Mouse (Mus musculus) embryonic facial prominence, embryonic 13.5 days (tissue): Measurements from ENCODE around the gene Pax4. TPM values are rescaled to one million over a fixed set of nuclear protein-coding genes. Genes with fewer than 3 reads are reported as not detected.

Experiments
- ATAC-seq: fragments of 200-750 bp; cut with Nextera tagmentation; 2 replicates; pipeline ENCODE4 v1.8.0; 2017; ENCODE audit warnings: low read depth; ENCODE audit not compliant: insufficient number of reproducible peaks, insufficient read depth, low FRiP score, low TSS enrichment
- H3K27ac ChIP-seq: fragments of 300-500 bp; sonication (generic); 2 replicates; pipeline ENCODE4 v1.5.1; 2015; ENCODE audit warnings: moderate library complexity, mild to moderate bottlenecking, inconsistent platforms
- H3K27me3 ChIP-seq: fragments of 300-500 bp; sonication (generic); 2 replicates; pipeline ENCODE4 v1.6.1; 2015; ENCODE audit warnings: mild to moderate bottlenecking, inconsistent platforms
- H3K36me3 ChIP-seq: fragments of 300-500 bp; sonication (generic); 2 replicates; pipeline ENCODE4 v1.6.1; 2015; ENCODE audit warnings: mild to moderate bottlenecking, inconsistent platforms
- H3K4me1 ChIP-seq: fragments of 300-500 bp; sonication (generic); 2 replicates; pipeline ENCODE4 v1.6.1; 2015; ENCODE audit warnings: inconsistent platforms
- H3K4me2 ChIP-seq: fragments of 300-500 bp; sonication (generic); 2 replicates; pipeline ENCODE4 v1.6.1; 2015; ENCODE audit warnings: moderate library complexity, mild to moderate bottlenecking, inconsistent platforms
- H3K4me3 ChIP-seq: fragments of 300-500 bp; sonication (generic); 2 replicates; pipeline ENCODE4 v1.5.1; 2015; ENCODE audit warnings: mild to moderate bottlenecking, inconsistent platforms
- H3K9ac ChIP-seq: fragments of 300-500 bp; sonication (generic); 2 replicates; pipeline ENCODE4 v1.6.1; 2015; ENCODE audit warnings: mild to moderate bottlenecking, inconsistent platforms
- H3K9me3 ChIP-seq: fragments of 300-500 bp; sonication (generic); 2 replicates; pipeline ENCODE4 v1.6.1; 2016; ENCODE audit warnings: inconsistent platforms
- WGBS: fragments of 180-500 bp; shearing (Covaris S2); methylation state at CpG from one replicate; pipeline ENCODE4 v1.1.7; 2015; ENCODE audit warnings: mixed read lengths; 5-methylcytosine and 5-hydroxymethylcytosine counted together
- polyA plus RNA-seq: library from polyadenylated mRNA; unstranded; fragments of >200 nt; fragmentation: Nextera tagmentation; extraction: Ambion mirVana; gene quantifications from 2 replicates; pipeline ENCODE4 v1.2.1, GENCODE M21; 2015

The Pax4 gene
- polyA plus RNA-seq, 1 experiment from 2014 or later = not detected

DNA sequence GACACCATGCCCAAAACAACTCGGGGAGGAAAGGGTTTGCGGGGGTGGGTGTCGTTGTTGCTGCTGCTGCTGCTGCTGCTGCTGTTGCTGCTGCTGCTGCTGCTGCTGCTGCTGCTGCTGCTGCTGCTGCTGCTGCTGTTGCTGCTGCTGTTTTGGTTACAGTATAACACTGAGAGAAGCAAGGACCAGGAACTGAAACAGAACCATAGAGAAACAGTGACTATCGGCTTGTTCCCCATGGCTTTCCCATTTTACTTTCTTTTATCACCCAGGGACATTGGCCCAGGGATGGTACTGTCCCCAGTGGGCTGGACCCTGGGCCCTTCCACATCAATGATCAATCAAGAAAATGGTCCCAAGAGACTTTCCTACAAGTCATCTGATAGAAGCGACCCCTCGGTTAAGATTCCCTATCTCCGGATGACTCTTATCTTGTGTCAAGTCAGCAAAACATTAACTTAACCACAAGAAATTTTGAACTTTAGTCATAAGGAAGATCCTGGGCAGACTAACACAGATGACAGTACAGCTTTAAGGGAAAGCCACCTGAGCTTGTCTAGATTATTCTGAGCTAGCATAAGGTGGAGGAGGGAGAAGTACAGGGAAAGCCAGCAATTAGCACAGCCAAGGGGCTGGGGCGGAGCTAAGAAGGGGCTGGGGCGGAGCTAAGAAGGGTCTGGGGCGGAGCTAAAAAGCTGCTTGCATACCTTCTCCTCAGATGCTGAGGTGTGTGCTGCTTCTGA lies 18.2 kb downstream of the Pax4 start:
- peaks cover 15% of the 10 kb centered on the region for H3K36me3 ChIP-seq
- no peaks in the 10 kb centered on the region for H3K27me3 ChIP-seq
- peaks cover 7% of the 10 kb centered on the region for H3K4me1 ChIP-seq
- 75% methylated on average over 10 of the region's 10 CpGs for WGBS
- no peak overlapping the region for H3K27ac ChIP-seq
- no peaks in the 10 kb centered on the region for H3K9me3 ChIP-seq
- no peak for ATAC-seq
- H3K4me3 ChIP-seq = no peak overlapping the region
- H3K9ac ChIP-seq = no peak overlapping the region
- H3K4me2 ChIP-seq = no peak overlapping the region

DNA sequence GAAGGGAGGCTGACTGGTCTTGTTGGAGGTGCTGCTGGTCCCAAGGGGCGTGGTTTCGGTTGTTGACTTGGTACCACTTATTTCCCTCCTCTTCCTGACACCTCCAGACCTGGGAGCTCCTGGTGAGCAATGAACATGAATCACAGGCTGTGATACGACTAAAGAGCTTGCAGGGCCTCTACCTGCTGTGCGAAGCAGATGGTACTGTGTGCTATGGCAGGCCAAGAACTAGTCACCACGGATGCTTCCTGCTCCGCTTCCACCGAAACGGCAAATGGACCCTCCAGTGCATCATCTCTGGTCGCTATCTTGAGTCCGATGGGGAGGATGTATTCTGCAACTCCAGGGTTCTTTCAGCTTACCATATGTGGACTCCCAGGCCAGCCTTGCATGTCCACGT lies 19.3 kb downstream of the Pax4 start:
- ATAC-seq = no peak
- 89% methylated on average over 11 of the region's 11 CpGs for WGBS

DNA sequence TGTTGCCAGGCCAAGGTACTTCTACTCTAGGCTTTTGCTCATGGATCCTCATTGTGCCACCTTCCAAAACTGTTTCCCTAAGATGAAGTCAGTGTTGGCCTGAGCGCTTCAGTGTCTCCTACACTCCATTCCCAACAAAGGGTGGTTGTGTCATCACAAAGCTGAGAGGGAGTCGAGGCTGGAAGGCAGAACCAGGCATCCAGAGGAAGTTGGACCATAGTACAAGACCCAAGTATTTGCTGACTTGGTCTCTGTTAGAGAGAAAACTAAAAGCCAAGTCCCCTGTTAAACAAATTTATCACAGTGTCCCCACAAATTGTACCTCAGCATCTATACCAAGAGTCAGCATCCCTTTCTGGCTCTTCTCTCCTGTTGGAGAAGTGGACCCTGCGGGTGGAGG lies 20.9 kb downstream of the Pax4 start, which contains the start of gene Gcc1:
Gene Gcc1, minus strand, starts transcription at position 101 of the 400 bp plus-strand sequence.
- Histone ChIP-seq H3K9ac (no peak within 1 kb of the TSS), H3K27ac (no peak within 1 kb of the TSS), H3K9me3 (no peaks in the 10 kb centered on the region), H3K4me2 (no peak within 1 kb of the TSS), H3K4me1 (peaks cover 24% of the 10 kb centered on the region), H3K27me3 (no peaks in the 10 kb centered on the region), H3K4me3 (no peak within 1 kb of the TSS), H3K36me3 (peaks cover 21% of the 10 kb centered on the region)
- ATAC-seq = no peak
- 86% methylated on average over 3 of the region's 3 CpGs for WGBS

More for the DNA sequence above, 19.3 kb downstream of the Pax4 start:
- Histone ChIP-seq H3K36me3 (peaks cover 21% of the 10 kb centered on the region), H3K27ac (no peak overlapping the region), H3K4me2 (no peak overlapping the region), H3K4me1 (peaks cover 16% of the 10 kb centered on the region), H3K27me3 (no peaks in the 10 kb centered on the region), H3K4me3 (no peak overlapping the region), H3K9me3 (no peaks in the 10 kb centered on the region), H3K9ac (no peak overlapping the region)

DNA sequence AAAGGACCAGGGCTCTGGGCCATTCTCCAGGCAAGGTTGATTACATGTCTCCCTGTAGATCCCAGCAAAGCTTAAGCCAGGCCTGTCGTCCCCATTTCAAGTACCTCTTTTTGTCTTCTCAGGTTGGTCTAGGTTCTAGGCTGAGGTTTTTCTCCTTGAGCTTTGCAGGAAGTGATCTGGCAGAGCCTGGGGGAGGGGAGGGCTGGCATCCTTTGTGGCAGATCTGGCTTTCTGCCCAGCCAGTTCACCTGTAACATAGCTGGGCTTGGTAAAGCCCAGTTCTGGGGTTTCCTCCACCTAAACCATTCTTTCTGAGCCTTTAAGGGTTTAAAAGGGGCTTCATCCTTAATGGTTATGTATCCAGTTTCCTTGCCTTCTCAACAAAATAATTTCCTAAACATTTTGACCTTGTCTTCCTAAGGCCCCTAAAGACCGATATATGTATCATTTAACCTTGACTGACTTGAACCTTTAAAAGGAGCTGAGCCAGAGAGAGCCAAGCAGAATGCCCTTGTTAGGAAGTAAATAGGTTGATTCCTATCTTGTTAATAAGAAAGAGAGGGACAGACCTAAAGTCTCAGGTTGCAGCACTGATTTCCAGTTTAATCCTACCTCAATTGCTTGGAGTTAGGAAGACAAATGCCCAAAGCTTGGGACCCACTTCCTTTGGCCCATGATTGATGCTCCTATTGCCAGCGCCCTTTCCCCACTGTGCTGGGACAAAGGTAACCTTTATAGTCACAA lies 21.9 kb downstream of the Pax4 start, which contains the start of gene Fscn3:
Gene Fscn3, plus strand, starts transcription at position 694 of the 744 bp plus-strand sequence.
- ATAC-seq = no peak
- H3K36me3 ChIP-seq = peaks cover 21% of the 10 kb centered on the region
- H3K27ac ChIP-seq = no peak within 1 kb of the TSS
- WGBS = 78% methylated on average over 3 of the region's 3 CpGs
- no peak within 1 kb of the TSS for H3K4me2 ChIP-seq
- peaks cover 26% of the 10 kb centered on the region for H3K4me1 ChIP-seq
- H3K4me3 ChIP-seq = no peak within 1 kb of the TSS
- no peak within 1 kb of the TSS for H3K9ac ChIP-seq
- no peaks in the 10 kb centered on the region for H3K9me3 ChIP-seq
- H3K27me3 ChIP-seq = no peaks in the 10 kb centered on the region

DNA sequence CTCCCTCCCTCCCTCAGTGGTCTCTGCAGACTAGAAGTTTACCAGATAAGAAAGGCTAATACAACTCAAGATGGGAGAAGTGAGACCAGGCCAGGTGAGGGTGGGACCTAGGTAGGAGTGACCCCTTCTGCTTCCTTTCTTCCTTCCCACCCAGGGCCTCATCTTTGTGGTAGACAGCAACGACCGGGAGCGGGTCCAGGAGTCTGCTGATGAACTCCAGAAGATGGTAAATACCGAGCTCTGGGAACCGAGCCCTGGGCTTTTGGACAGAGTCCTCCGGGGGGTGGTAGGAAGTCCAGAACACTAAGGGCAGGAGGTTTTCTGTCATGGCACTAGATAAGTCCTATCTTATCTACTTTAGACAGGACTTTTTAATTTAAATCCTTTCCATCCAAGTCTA lies 24.1 kb downstream of the Pax4 start:
- Histone ChIP-seq H3K9ac (0 out of 2 replicates have a peak overlapping the region, but pooled peaks have one; percentile 41), H3K27me3 (no peaks in the 10 kb centered on the region), H3K4me1 (peaks cover 41% of the 10 kb centered on the region), H3K9me3 (no peaks in the 10 kb centered on the region), H3K4me3 (peak overlapping the region; percentile 74; the same call in 1 of the 2 replicates), H3K4me2 (peak overlapping the region; percentile 71), H3K36me3 (peaks cover 21% of the 10 kb centered on the region), H3K27ac (no peak overlapping the region)
- ATAC-seq = no peak
- 89% methylated on average over 6 of the region's 6 CpGs for WGBS

DNA sequence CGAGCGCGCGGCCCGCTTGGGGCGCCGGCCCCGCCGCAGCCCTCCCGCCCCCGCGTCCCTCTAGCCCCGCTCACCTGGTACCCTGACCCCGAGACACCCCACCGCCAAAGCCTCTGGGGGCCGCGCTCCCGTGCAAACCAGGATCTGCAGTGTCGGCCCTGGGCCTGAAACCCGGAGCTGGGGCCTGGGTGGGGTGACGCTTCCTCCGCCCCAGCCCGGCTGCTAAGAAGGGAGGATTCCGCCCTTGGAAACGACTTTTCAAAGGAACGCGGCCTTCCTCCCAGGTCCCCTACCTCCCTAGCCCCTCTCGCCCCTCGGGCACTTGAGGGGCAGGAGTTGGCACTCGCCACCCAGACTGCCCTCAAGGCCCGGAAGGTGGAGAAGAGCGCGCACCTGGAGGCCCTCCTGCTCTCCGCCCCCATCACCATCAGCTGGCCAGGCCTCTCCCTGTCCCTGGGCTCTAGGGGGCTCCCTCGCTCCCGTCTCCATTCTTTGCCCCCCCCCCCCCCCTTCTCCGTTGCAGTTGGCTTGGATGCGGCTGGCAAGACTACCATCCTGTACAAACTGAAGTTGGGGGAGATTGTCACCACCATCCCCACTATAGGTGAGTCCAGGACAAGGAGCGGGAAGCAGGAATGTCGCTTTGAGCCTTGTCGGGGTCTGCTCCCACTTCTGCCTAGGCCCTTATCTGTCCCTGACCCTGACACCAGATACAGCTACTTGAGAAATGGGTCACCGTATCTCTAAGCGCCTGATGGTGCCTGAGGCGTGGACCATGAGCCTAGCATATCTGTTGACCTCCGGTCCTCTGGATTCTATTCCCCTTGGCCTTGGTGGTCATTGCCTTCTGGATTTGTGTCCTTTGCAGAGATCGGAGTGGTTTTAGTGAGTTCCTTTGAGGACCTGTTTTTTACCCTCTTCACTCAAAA lies 25.1 kb downstream of the Pax4 start:
- Histone ChIP-seq H3K27me3 (no peaks in the 10 kb centered on the region), H3K36me3 (peaks cover 22% of the 10 kb centered on the region), H3K27ac (peak overlapping the region; percentile 80), H3K4me3 (peak overlapping the region; percentile 74), H3K4me1 (peaks cover 49% of the 10 kb centered on the region), H3K9ac (peak overlapping the region; percentile 93), H3K9me3 (no peaks in the 10 kb centered on the region), H3K4me2 (peak overlapping the region; percentile 71)
- WGBS = 10% methylated on average over 40 of the region's 46 CpGs
- ATAC-seq = 0 out of 2 replicates have a peak, but pooled peaks have one; percentile 17

DNA sequence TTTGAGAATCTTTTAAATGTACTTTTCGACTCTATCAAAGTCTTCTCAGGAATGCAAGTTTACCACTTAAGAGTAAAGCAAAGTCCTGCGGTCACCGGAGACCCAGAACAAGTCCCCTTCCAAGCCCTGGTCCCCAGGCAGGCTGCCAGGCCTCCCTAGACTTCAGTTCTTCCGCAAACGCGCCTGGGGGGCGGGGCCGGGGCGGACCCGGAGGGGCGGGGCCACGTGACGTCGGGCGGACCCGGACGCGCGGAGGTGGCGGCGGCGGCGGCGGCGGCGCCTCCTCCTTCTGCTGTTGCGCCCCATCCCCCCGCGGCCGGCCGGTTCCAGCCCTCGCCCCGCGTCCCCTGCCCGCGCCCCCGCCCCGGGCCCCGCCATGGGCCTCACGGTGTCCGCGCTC lies 25.8 kb downstream of the Pax4 start, which contains the start of gene Arf5:
Gene Arf5, plus strand, starts transcription at position 248 of the 400 bp plus-strand sequence.
- Histone ChIP-seq H3K4me1 (peaks cover 49% of the 10 kb centered on the region), H3K36me3 (peaks cover 30% of the 10 kb centered on the region), H3K27ac (peak within 1 kb of the TSS; percentile 80), H3K4me2 (peak within 1 kb of the TSS; percentile 95), H3K4me3 (peak within 1 kb of the TSS; percentile 74), H3K9ac (peak within 1 kb of the TSS; percentile 93), H3K9me3 (no peaks in the 10 kb centered on the region), H3K27me3 (no peaks in the 10 kb centered on the region)
- ATAC-seq = peak; percentile 60
- under 1% methylated on average over 32 of the region's 42 CpGs for WGBS

DNA sequence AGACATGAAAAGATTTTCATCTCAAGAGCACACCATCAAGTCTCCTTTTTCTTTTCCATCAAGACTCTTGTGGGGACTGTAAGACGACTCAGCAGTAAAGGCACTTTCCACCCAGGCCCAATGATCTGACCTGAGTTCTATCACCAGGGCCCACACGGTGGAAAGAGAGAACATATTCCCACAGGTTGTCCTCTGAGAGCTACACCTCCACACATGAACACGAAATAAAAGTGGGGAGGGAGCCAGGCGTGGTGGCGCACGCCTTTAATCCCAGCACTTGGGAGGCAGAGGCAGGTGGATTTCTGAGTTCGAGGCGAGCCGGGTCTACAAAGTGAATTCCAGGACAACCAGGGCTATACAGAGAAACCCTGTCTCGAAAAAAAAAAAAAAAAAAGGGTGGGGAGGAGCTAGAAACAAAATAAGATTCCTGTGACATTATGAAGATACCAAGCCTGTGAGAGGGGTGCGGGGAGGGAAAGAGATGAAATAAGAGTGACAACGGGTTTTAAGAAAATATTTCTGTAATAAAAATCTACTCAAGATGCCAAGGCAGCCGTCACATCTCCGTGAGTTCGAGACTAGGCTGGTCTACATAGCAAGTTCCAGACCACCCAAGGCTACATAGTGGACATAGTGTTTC lies 26.4 kb downstream of the Pax4 start:
- Histone ChIP-seq H3K27me3 (no peaks in the 10 kb centered on the region), H3K9me3 (no peaks in the 10 kb centered on the region), H3K4me1 (peaks cover 49% of the 10 kb centered on the region), H3K9ac (no peak overlapping the region), H3K4me3 (peak overlapping the region; percentile 74), H3K36me3 (peaks cover 35% of the 10 kb centered on the region), H3K4me2 (peak overlapping the region; percentile 71), H3K27ac (no peak overlapping the region)
- WGBS = 69% methylated on average over 15 of the region's 15 CpGs
- ATAC-seq = no peak

DNA sequence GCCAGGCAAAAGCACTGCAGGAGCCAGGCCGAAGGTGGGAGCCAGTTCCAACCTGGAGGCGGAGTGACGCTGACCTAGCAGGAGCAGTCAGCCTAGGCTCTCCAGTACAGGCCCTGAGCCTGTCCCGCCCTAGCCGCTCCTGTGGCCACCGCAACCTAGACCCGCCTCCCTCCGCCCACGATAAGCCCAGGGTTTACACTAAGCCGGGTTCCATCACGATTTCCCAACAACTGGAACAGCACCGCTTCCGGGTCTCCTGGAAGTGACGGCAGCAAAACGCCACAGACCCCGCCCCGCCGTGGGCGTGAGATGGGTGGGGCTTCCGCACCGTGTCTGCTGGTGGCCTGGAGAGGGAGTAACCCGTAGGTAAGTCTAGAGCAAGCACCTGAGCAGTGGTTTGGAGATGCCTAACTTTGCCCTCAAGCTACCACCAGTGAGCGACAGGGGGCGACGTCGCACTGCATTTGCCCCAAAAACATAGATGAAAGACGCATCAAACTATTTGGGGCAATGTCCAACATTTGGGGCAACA lies 27.6 kb downstream of the Pax4 start:
- peak; percentile 89 for ATAC-seq
- H3K9ac ChIP-seq = peak overlapping the region; percentile 89

DNA sequence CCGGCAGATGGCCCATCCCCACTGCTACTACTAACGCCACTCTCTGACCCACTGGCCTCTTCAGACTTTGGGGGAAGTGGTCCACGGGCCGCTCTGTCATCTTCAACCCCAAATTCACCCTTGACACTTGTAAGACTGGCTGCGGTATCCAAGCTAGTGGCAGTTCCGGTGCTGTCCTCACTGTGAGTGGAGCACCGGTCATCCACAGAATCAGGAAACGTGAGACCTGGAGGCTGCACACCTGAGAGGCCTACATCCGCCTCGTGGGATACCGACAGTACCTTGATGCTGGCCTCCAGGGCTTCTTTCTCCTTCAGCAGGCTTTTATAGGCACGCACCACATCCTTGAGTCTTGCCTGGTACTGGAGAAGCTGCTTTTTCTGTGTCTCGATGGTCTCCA lies 28.3 kb downstream of the Pax4 start:
- H3K4me3 ChIP-seq = peak overlapping the region; percentile 90
- H3K27me3 ChIP-seq = no peaks in the 10 kb centered on the region
- no peaks in the 10 kb centered on the region for H3K9me3 ChIP-seq
- H3K9ac ChIP-seq = peak overlapping the region; percentile 89
- H3K4me1 ChIP-seq = peaks cover 40% of the 10 kb centered on the region
- 20% methylated on average over 13 of the region's 13 CpGs for whole genome bisulfite sequencing
- peaks cover 33% of the 10 kb centered on the region for H3K36me3 ChIP-seq
- peak overlapping the region; percentile 95 for H3K4me2 ChIP-seq
- no peak for ATAC-seq
- 0 out of 2 replicates have a peak overlapping the region, but pooled peaks have one; percentile 64 for H3K27ac ChIP-seq

More for the DNA sequence above, 27.6 kb downstream of the Pax4 start:
- peak overlapping the region; percentile 90 for H3K4me3 ChIP-seq
- H3K9me3 ChIP-seq = no peaks in the 10 kb centered on the region
- peak overlapping the region; percentile 64; the same call in 1 of the 2 replicates for H3K27ac ChIP-seq
- H3K36me3 ChIP-seq = peaks cover 34% of the 10 kb centered on the region
- H3K27me3 ChIP-seq = no peaks in the 10 kb centered on the region
- WGBS = under 1% methylated on average over 26 of the region's 27 CpGs
- peak overlapping the region; percentile 95 for H3K4me2 ChIP-seq
- peaks cover 46% of the 10 kb centered on the region for H3K4me1 ChIP-seq
